Mouse (Mus musculus): ENCODE results near the gene Slc19a3. TPM values are rescaled to one million over a fixed set of nuclear protein-coding genes. Genes with fewer than 3 reads are reported as not detected.

The Slc19a3 gene
- polyA plus RNA-seq, 1 experiment: 0.63 TPM

DNA sequence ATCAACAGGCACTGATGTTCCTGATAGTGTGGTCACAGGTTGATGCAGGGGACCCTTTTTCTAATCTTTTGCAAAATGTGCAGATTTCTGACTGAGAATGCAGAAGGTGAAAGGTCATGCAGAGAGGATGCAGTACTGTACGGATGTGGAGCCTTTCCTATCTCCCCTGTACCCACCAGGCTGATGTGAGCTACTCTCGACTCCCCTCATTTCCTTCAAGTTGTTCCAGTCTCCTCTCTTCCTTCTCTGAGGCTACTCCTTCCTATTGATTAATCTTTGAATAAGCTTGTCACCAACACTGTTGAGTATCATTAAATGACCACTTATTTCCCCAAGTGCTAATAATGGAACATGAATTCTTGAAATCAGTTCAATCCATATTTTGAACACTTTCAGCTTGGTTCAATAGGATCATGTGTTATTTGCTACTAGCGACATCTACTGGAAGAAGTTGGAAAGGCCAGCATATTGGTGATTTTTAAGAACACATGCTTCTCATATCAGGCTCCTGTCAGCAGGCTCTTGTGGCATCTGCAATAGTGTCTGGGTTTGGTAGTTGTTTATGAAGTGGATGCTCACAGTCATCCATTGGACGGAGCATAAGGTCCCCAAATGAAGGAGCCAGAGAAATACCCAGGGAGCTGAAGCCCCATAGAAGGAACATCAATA, 50.6 kb downstream of the Slc19a3 start:
- Histone ChIP-seq H3K36me3 (ENCODE audit: control insufficient read depth, insufficient read depth, low read length) (no peaks in the 10 kb centered on the region), H3K27ac (ENCODE audit: insufficient read depth, low read depth, low read length) (no peak overlapping the region), H3K4me3 (ENCODE audit: low read depth, low read length) (no peak overlapping the region), H3K27me3 (ENCODE audit: control insufficient read depth, insufficient read depth, low read length) (no peaks in the 10 kb centered on the region), H3K4me1 (ENCODE audit: control insufficient read depth, insufficient read depth, insufficient read length, low read length) (peaks cover 12% of the 10 kb centered on the region; the same call in 1 of the 2 replicates)
- WGBS: 27% methylated on average over 4 of the region's 4 CpGs
- no peak for TF ChIP-seq CTCF (IDR thresholded peaks at IDR 0.05; ENCODE audit: extremely low read depth, insufficient read length, insufficient replicate concordance, low read depth, low read length)
- TF ChIP-seq POLR2A (IDR thresholded peaks at IDR 0.05; ENCODE audit: low read depth, low read length): no peak

DNA sequence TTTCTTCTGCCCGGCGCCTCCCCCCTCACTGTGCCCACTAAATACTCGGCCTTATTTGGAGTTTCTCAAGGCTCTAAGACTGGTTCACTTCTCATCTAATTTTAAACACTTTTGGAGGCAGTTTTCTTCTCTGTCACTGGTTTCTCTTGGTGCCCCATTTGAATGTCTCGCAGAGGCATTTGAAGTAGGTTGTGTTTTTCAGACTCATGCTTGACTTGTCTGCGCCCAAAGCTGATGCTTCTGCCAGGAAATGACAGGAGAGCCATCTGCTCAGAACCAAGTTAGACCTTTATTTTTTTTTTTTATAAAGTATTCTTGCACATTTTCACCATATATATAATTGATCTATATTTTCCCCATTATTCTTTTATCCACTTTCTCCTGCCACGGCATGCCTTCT, 51.5 kb downstream of the Slc19a3 start:
- no peaks in the 10 kb centered on the region for H3K36me3 ChIP-seq (ENCODE audit: control insufficient read depth, insufficient read depth, low read length)
- peaks cover 5% of the 10 kb centered on the region; the same call in 1 of the 2 replicates for H3K4me1 ChIP-seq (ENCODE audit: control insufficient read depth, insufficient read depth, insufficient read length, low read length)
- H3K27me3 ChIP-seq (ENCODE audit: control insufficient read depth, insufficient read depth, low read length): no peaks in the 10 kb centered on the region
- no peak overlapping the region for H3K27ac ChIP-seq (ENCODE audit: insufficient read depth, low read depth, low read length)
- no peak overlapping the region for H3K4me3 ChIP-seq (ENCODE audit: low read depth, low read length)
- TF ChIP-seq CTCF (IDR thresholded peaks at IDR 0.05; ENCODE audit: extremely low read depth, insufficient read length, insufficient replicate concordance, low read depth, low read length) (no peak), POLR2A (IDR thresholded peaks at IDR 0.05; ENCODE audit: low read depth, low read length) (no peak)
- WGBS: 89% methylated on average over 6 of the region's 6 CpGs

DNA sequence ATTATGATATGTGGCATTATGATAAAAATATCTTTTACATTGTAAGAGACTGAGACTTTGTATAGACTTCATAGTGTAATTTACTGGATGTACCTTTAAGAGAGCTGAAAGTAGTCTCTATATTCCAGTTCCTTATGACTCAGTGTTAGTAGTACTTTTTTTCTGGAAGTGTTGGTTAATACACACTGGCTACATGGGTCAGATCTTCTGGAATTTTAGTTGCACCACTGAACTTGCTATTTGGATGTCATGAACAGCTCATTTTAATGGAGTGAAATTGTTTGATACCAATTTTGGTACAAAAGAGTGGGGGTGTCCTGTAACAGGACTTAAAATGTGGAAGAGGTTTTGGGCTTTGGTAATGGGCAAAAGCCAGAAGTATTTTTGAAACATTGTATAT, 60.4 kb downstream of the Slc19a3 start:
- no peaks in the 10 kb centered on the region for H3K36me3 ChIP-seq (ENCODE audit: control insufficient read depth, insufficient read depth, low read length)
- H3K27ac ChIP-seq (ENCODE audit: insufficient read depth, low read depth, low read length): no peak overlapping the region
- peaks cover 12% of the 10 kb centered on the region; the same call in 1 of the 2 replicates for H3K4me1 ChIP-seq (ENCODE audit: control insufficient read depth, insufficient read depth, insufficient read length, low read length)
- no peaks in the 10 kb centered on the region for H3K27me3 ChIP-seq (ENCODE audit: control insufficient read depth, insufficient read depth, low read length)
- no peak overlapping the region for H3K4me3 ChIP-seq (ENCODE audit: low read depth, low read length)
- TF ChIP-seq POLR2A (IDR thresholded peaks at IDR 0.05; ENCODE audit: low read depth, low read length) (no peak), CTCF (IDR thresholded peaks at IDR 0.05; ENCODE audit: extremely low read depth, insufficient read length, insufficient replicate concordance, low read depth, low read length) (no peak)

DNA sequence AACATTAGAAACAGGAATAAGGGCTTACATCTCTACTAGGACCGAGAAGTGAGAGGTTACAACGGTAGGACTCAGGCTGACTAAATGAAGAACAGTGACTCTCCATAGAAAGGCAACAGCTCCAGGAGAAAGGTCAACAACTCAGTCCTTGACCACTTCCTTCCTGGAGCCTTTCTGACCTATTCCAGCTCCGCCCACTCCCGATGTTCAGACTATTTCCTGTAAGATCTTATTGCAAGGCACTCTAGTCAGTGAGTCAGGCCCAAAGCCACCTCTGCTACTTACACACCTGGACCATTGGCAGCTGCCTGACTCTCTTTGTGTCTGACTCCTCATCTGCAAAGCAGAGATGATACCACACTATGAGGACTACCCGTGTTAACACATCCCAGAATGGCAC, 62.5 kb downstream of the Slc19a3 start:
- Histone ChIP-seq H3K27me3 (ENCODE audit: control insufficient read depth, insufficient read depth, low read length) (no peaks in the 10 kb centered on the region), H3K4me1 (ENCODE audit: control insufficient read depth, insufficient read depth, insufficient read length, low read length) (peaks cover 12% of the 10 kb centered on the region; the same call in 1 of the 2 replicates), H3K27ac (ENCODE audit: insufficient read depth, low read depth, low read length) (no peak overlapping the region), H3K36me3 (ENCODE audit: control insufficient read depth, insufficient read depth, low read length) (no peaks in the 10 kb centered on the region), H3K4me3 (ENCODE audit: low read depth, low read length) (no peak overlapping the region)
- 64% methylated on average over 5 of the region's 5 CpGs for WGBS
- TF ChIP-seq CTCF (IDR thresholded peaks at IDR 0.05; ENCODE audit: extremely low read depth, insufficient read length, insufficient replicate concordance, low read depth, low read length): no peak
- TF ChIP-seq POLR2A (IDR thresholded peaks at IDR 0.05; ENCODE audit: low read depth, low read length): no peak

DNA sequence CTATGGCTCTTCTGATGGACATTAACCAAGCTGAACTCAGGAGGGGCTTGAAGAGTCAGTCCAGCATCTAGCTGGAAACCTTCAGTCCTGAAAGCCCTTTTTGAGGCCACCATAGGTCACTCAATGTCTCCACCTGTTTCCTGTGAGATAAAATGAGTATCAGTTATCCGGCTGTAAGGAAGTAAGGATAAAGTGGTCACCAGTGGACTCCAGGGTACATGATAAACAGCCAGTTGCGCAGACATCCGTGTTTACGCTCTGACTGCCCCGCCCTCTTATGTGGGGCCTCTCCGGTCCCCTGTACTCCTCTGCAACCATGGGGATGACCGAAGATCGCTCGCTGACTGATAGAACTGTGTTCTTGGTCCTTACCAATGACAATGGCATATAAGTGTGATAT, 63.9 kb downstream of the Slc19a3 start:
- H3K27ac ChIP-seq (ENCODE audit: insufficient read depth, low read depth, low read length): no peak overlapping the region
- 30% methylated on average over 9 of the region's 9 CpGs for WGBS
- no peaks in the 10 kb centered on the region for H3K36me3 ChIP-seq (ENCODE audit: control insufficient read depth, insufficient read depth, low read length)
- no peak for TF ChIP-seq POLR2A (IDR thresholded peaks at IDR 0.05; ENCODE audit: low read depth, low read length)
- peaks cover 10% of the 10 kb centered on the region; the same call in 1 of the 2 replicates for H3K4me1 ChIP-seq (ENCODE audit: control insufficient read depth, insufficient read depth, insufficient read length, low read length)
- no peaks in the 10 kb centered on the region for H3K27me3 ChIP-seq (ENCODE audit: control insufficient read depth, insufficient read depth, low read length)
- H3K4me3 ChIP-seq (ENCODE audit: low read depth, low read length): no peak overlapping the region

DNA sequence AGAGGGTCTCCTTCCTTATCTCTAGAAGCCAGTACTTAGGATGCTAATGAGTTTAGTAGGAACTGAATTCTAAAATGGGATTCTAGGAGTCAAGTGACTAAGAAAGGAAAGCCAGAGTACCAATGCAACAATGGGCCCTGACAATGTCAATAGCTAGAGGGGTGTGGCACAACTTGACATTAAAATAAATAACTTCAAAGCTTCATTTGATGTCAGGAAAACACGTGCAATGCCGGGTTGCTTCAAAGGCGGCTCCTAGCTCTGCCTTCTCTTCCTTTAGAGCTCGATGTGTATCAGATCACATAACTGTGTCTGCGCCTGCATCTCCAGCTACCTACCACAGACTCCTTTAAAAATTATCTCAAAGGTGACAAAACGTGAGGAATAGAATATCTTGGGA, 64.3 kb downstream of the Slc19a3 start:
- no peaks in the 10 kb centered on the region for H3K36me3 ChIP-seq (ENCODE audit: control insufficient read depth, insufficient read depth, low read length)
- TF ChIP-seq POLR2A (IDR thresholded peaks at IDR 0.05; ENCODE audit: low read depth, low read length): no peak
- TF ChIP-seq CTCF (IDR thresholded peaks at IDR 0.05; ENCODE audit: extremely low read depth, insufficient read length, insufficient replicate concordance, low read depth, low read length): no peak
- H3K4me1 ChIP-seq (ENCODE audit: control insufficient read depth, insufficient read depth, insufficient read length, low read length): peaks cover 10% of the 10 kb centered on the region; the same call in 1 of the 2 replicates
- 46% methylated on average over 6 of the region's 6 CpGs for WGBS
- H3K27me3 ChIP-seq (ENCODE audit: control insufficient read depth, insufficient read depth, low read length): no peaks in the 10 kb centered on the region
- H3K27ac ChIP-seq (ENCODE audit: insufficient read depth, low read depth, low read length): no peak overlapping the region
- H3K4me3 ChIP-seq (ENCODE audit: low read depth, low read length): no peak overlapping the region

DNA sequence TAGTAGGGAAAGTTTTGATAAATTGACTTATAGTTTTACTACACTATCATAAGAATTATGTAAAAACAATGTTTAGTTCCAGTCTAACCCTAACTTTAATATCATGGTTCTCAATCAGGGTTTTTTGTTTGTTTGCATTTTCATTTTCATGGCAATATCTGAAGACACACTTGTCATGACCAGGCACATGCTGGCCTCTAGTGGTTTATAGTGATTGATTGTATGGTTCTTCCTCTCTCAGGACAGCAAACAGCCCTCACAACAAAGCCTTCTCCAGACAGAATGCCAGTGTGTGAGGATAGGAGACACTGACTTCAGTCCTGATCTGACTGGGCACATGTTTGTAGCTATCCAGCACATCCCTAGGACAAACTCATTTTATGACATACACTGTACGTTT, 65.0 kb downstream of the Slc19a3 start:
- no peaks in the 10 kb centered on the region for H3K27me3 ChIP-seq (ENCODE audit: control insufficient read depth, insufficient read depth, low read length)
- 83% methylated on average over 1 of the region's 1 CpGs for WGBS
- TF ChIP-seq POLR2A (IDR thresholded peaks at IDR 0.05; ENCODE audit: low read depth, low read length) (no peak), CTCF (IDR thresholded peaks at IDR 0.05; ENCODE audit: extremely low read depth, insufficient read length, insufficient replicate concordance, low read depth, low read length) (no peak)
- H3K27ac ChIP-seq (ENCODE audit: insufficient read depth, low read depth, low read length): no peak overlapping the region
- no peaks in the 10 kb centered on the region for H3K36me3 ChIP-seq (ENCODE audit: control insufficient read depth, insufficient read depth, low read length)
- peaks cover 10% of the 10 kb centered on the region; the same call in 1 of the 2 replicates for H3K4me1 ChIP-seq (ENCODE audit: control insufficient read depth, insufficient read depth, insufficient read length, low read length)
- no peak overlapping the region for H3K4me3 ChIP-seq (ENCODE audit: low read depth, low read length)

Measured in small intestine, adult 2 months (tissue).